Comparison of ENCODE assay signal across 14 mouse cellular contexts in genomic region chr12:84539537-84539936, GRCm38 (mm10). TPM values are rescaled to one million over a fixed set of nuclear protein-coding genes. Genes with fewer than 3 reads are reported as not detected.
DNase-seq lines count a peak whose midpoint lies in the region; TF ChIP-seq lines count a peak whose summit lies in the region.
"Not testable (repeated sequence)": the region's sequence is repeated elsewhere in the genome, so short reads cannot be mapped to it uniquely, and the experiment has no call there.
"Had no signal": no experiment of that assay in that cellular context is flagged by ENCODE, and none has a peak within 500 bp of the region (broad histone marks: within the 10 kb centered on the region; RNA-seq: fewer than 3 reads in every experiment).

No protein-coding gene starts in this region.

- 95% methylated on average over 3 of the region's 3 CpGs for WGBS in heart, adult 2 months

- TF ChIP-seq POLR2A in heart, adult 2 months (IDR thresholded peaks at IDR 0.05; ENCODE audit: insufficient read depth, low read depth, low read length): not testable (repeated sequence)

- not testable (repeated sequence) for H3K27ac ChIP-seq in heart, adult 2 months; left cerebral cortex, adult 2 months

- H3K79me2 ChIP-seq in heart, adult 2 months (replicated peaks; ENCODE audit: control insufficient read depth, insufficient read depth, low read length): not testable (repeated sequence)

- DNase-seq in CD4-positive helper T cell, adult 2 months (ENCODE audit: low read depth, low spot score): peak; percentile 24
- peak; percentile 61 for DNase-seq in MEL-GATA-1-ER (ENCODE audit: extremely low read depth, low read depth)
- peak; percentile 47 for DNase-seq in c-Kit-positive CD71-positive TER-119-positive erythroid progenitor cells, embryonic 14.5 days (ENCODE audit: low spot score)
- DNase-seq in heart, adult 2 months; left cerebral cortex, adult 2 months (ENCODE audit: extremely low spot score in 1 of 2, low spot score in 2 of 2): not testable (repeated sequence)
- peak; percentile 12 for DNase-seq in lung, postnatal 14 days
- peak; percentile 14 for DNase-seq in spleen, adult 12 weeks (ENCODE audit: low spot score)

- TF ChIP-seq EP300 in heart, adult 2 months (IDR thresholded peaks at IDR 0.05; ENCODE audit: insufficient read depth, low read depth, low read length): not testable (repeated sequence)

- not testable (repeated sequence) for H3K36me3 ChIP-seq in heart, adult 2 months (ENCODE audit: control insufficient read depth, insufficient read depth, low read length)

- not testable (repeated sequence) for H3K4me1 ChIP-seq in heart, adult 2 months (ENCODE audit: control insufficient read depth, insufficient read depth, low read length)

- H3K27me3 ChIP-seq in heart, adult 2 months (ENCODE audit: control insufficient read depth, insufficient read depth, low read length): not testable (repeated sequence)

- intact Hi-C loops in heart, adult 2 months (cut with DNase I): not testable (repeated sequence)
- intact Hi-C loops in left cerebral cortex, adult 2 months (cut with DNase I): loop anchor here (5.0 kb wide), 1 partner anchor 72 kb away; no protein-coding TSS in a partner anchor

- TF ChIP-seq CTCF in heart, adult 2 months (IDR thresholded peaks at IDR 0.05): peak; percentile 45
- TF ChIP-seq CTCF in left cerebral cortex, adult 2 months (IDR thresholded peaks at IDR 0.05): peak; percentile 42

- not testable (repeated sequence) for H3K4me3 ChIP-seq in heart, adult 2 months; left cerebral cortex, adult 2 months

- H3K9ac ChIP-seq in heart, adult 2 months (ENCODE audit: low read depth, low read length): not testable (repeated sequence)

RNA-seq across cellular contexts. Expression of gene Vsx2, which starts 30.0 kb away (rescaled TPM):
- not detected for total RNA-seq in heart, adult 2 months (2021)
- not detected in 2 replicates for polyA plus RNA-seq in heart, adult 2 months (2012; rRNA removed)
- under 1 TPM; 0.23 TPM for total RNA-seq in left cerebral cortex, adult 2 months (2021)
- total RNA-seq: adrenal gland, postnatal 36 days; gastrocnemius, postnatal 4 days; heart, postnatal 4 days had no signal
- polyA plus RNA-seq: activated CD4-positive, CD25-positive, alpha-beta regulatory T cell, adult 4 months; heart, embryonic 12.5 days; kidney, embryonic 14.5 days; stomach, embryonic 14.5 days had no signal
